Mouse (Mus musculus) hindbrain, embryonic 13.5 days (tissue): ENCODE measurements around the gene Socs7. TPM values are rescaled to one million over a fixed set of nuclear protein-coding genes. Genes with fewer than 3 reads are reported as not detected.

Experiments
- ATAC-seq: fragments of 200-750 bp; cut with Nextera tagmentation; 2 replicates; pipeline ENCODE4 v1.8.0; 2017; ENCODE audit warnings: moderate TSS enrichment; ENCODE audit not compliant: low FRiP score
- H3K27ac ChIP-seq: fragments of 300-500 bp; sonication (generic); 2 replicates; pipeline ENCODE4 v1.5.1; 2015; ENCODE audit warnings: inconsistent platforms, mild to moderate bottlenecking, moderate library complexity
- H3K27me3 ChIP-seq: fragments of 300-500 bp; sonication (generic); 2 replicates; pipeline ENCODE4 v1.6.1; 2015; ENCODE audit warnings: mild to moderate bottlenecking, inconsistent platforms
- H3K36me3 ChIP-seq: fragments of 300-500 bp; sonication (generic); 2 replicates; pipeline ENCODE4 v1.6.1; 2015; ENCODE audit warnings: mild to moderate bottlenecking, inconsistent platforms
- H3K4me1 ChIP-seq: fragments of 300-500 bp; sonication (generic); replicated peaks from 2 replicates; pipeline ENCODE4 v1.6.1; 2015; ENCODE audit warnings: inconsistent platforms
- H3K4me2 ChIP-seq: fragments of 300-500 bp; sonication (generic); 2 replicates; pipeline ENCODE4 v1.6.1; 2015; ENCODE audit warnings: inconsistent platforms, mild to moderate bottlenecking, moderate library complexity
- H3K4me3 ChIP-seq: fragments of 300-500 bp; sonication (generic); 2 replicates; pipeline ENCODE4 v1.5.1; 2015; ENCODE audit warnings: mild to moderate bottlenecking, inconsistent platforms
- H3K9ac ChIP-seq: fragments of 300-500 bp; sonication (generic); 2 replicates; pipeline ENCODE4 v1.6.1; 2015; ENCODE audit warnings: mild to moderate bottlenecking, inconsistent platforms
- H3K9me3 ChIP-seq: fragments of 300-500 bp; sonication (generic); 2 replicates; pipeline ENCODE4 v1.6.1; 2016; ENCODE audit warnings: inconsistent platforms
- WGBS: fragments of 180-500 bp; shearing (Covaris S2); methylation state at CpG from one replicate; pipeline ENCODE4 v1.1.7; 2015; 5-methylcytosine and 5-hydroxymethylcytosine counted together
- polyA plus RNA-seq: library from polyadenylated mRNA; unstranded; fragments of >200 nt; fragmentation: Nextera tagmentation; extraction: Ambion mirVana; gene quantifications from 2 replicates; pipeline ENCODE4 v1.2.1, GENCODE M21; 2015

Socs7 gene
- polyA plus RNA-seq, 1 experiment from 2014 or later: 9.2 TPM

- H3K4me1 ChIP-seq: peaks cover 28% of the 10 kb centered on the region
- no peaks in the 10 kb centered on the region for H3K9me3 ChIP-seq
- peaks cover 40% of the 10 kb centered on the region for H3K27me3 ChIP-seq
- no peaks in the 10 kb centered on the region for H3K36me3 ChIP-seq
- ATAC-seq: no peak
- 14% methylated on average over 3 of the region's 3 CpGs for WGBS
- no peak overlapping the region for H3K4me3 ChIP-seq
- H3K4me2 ChIP-seq: no peak overlapping the region
- no peak overlapping the region for H3K27ac ChIP-seq
- no peak overlapping the region for H3K9ac ChIP-seq
These were observed 49.8 kb downstream of the Socs7 start for GRCm38 (mm10) chr11:97412117-97412516.

- WGBS: 46% methylated on average over 10 of the region's 10 CpGs
- Histone ChIP-seq H3K4me2 (no peak overlapping the region), H3K9me3 (no peaks in the 10 kb centered on the region)
These were observed 50.5 kb downstream of the Socs7 start for GRCm38 (mm10) chr11:97412808-97413347.

GRCm38 (mm10) chr11:97415330-97415711 is 53.0 kb downstream of the Socs7 start, which contains the start of gene Arhgap23:
TSS of gene Arhgap23 (plus strand) at chr11:97415533.
- H3K4me1 ChIP-seq: peaks cover 33% of the 10 kb centered on the region
- H3K36me3 ChIP-seq: no peaks in the 10 kb centered on the region
- no peaks in the 10 kb centered on the region for H3K9me3 ChIP-seq
- peak within 1 kb of the TSS; percentile 67 for H3K9ac ChIP-seq
- no peak; the same call in 1 of the 2 replicates for ATAC-seq
- peak within 1 kb of the TSS; percentile 57 for H3K4me2 ChIP-seq
- H3K27me3 ChIP-seq: peaks cover 31% of the 10 kb centered on the region
- peak within 1 kb of the TSS; percentile 52; the same call in 1 of the 2 replicates for H3K27ac ChIP-seq
- under 1% methylated on average over 29 of the region's 29 CpGs for WGBS
- peak within 1 kb of the TSS; percentile 46 for H3K4me3 ChIP-seq

More at GRCm38 (mm10) chr11:97412808-97413347, 50.5 kb downstream of the Socs7 start:
- peaks cover 32% of the 10 kb centered on the region for H3K27me3 ChIP-seq
- no peaks in the 10 kb centered on the region for H3K36me3 ChIP-seq
- H3K27ac ChIP-seq: no peak overlapping the region
- ATAC-seq: no peak
- no peak overlapping the region for H3K9ac ChIP-seq
- H3K4me3 ChIP-seq: no peak overlapping the region
- H3K4me1 ChIP-seq: peaks cover 23% of the 10 kb centered on the region

- Histone ChIP-seq H3K9me3 (no peaks in the 10 kb centered on the region), H3K27ac (peak overlapping the region; percentile 52; the same call in 1 of the 2 replicates), H3K27me3 (peaks cover 31% of the 10 kb centered on the region), H3K4me1 (peaks cover 33% of the 10 kb centered on the region), H3K9ac (peak overlapping the region; percentile 67), H3K4me2 (peak overlapping the region; percentile 57), H3K36me3 (no peaks in the 10 kb centered on the region), H3K4me3 (peak overlapping the region; percentile 46)
- no peak; the same call in 1 of the 2 replicates for ATAC-seq
- 2% methylated on average over 46 of the region's 49 CpGs for WGBS
These were observed 53.6 kb downstream of the Socs7 start for GRCm38 (mm10) chr11:97415712-97416636.

GRCm38 (mm10) chr11:97416637-97417035 is 54.3 kb downstream of the Socs7 start:
- Histone ChIP-seq H3K27me3 (peaks cover 31% of the 10 kb centered on the region), H3K9ac (no peak overlapping the region), H3K36me3 (no peaks in the 10 kb centered on the region), H3K27ac (no peak overlapping the region), H3K9me3 (no peaks in the 10 kb centered on the region), H3K4me2 (peak overlapping the region; percentile 57), H3K4me3 (peak overlapping the region; percentile 46), H3K4me1 (peaks cover 33% of the 10 kb centered on the region)
- ATAC-seq: no peak
- 10% methylated on average over 5 of the region's 5 CpGs for WGBS

GRCm38 (mm10) chr11:97418834-97419539 is 56.6 kb downstream of the Socs7 start:
- H3K4me2 ChIP-seq: no peak overlapping the region
- H3K27me3 ChIP-seq: peaks cover 28% of the 10 kb centered on the region
- ATAC-seq: no peak
- H3K4me3 ChIP-seq: no peak overlapping the region
- 64% methylated on average over 14 of the region's 14 CpGs for WGBS
- H3K27ac ChIP-seq: no peak overlapping the region
- H3K9ac ChIP-seq: peak overlapping the region; percentile 13; the same call in 1 of the 2 replicates
- H3K9me3 ChIP-seq: no peaks in the 10 kb centered on the region
- H3K36me3 ChIP-seq: no peaks in the 10 kb centered on the region
- H3K4me1 ChIP-seq: peaks cover 34% of the 10 kb centered on the region

GRCm38 (mm10) chr11:97419540-97419900 is 57.2 kb downstream of the Socs7 start:
- ATAC-seq: no peak
- H3K27ac ChIP-seq: no peak overlapping the region
- no peak overlapping the region for H3K4me3 ChIP-seq
- peaks cover 23% of the 10 kb centered on the region for H3K27me3 ChIP-seq
- H3K4me1 ChIP-seq: peaks cover 34% of the 10 kb centered on the region
- H3K36me3 ChIP-seq: no peaks in the 10 kb centered on the region
- no peak overlapping the region; the same call in 1 of the 2 replicates for H3K9ac ChIP-seq
- H3K9me3 ChIP-seq: no peaks in the 10 kb centered on the region
- no peak overlapping the region for H3K4me2 ChIP-seq
- 71% methylated on average over 5 of the region's 5 CpGs for whole genome bisulfite sequencing

GRCm38 (mm10) chr11:97422507-97422906 is 60.2 kb downstream of the Socs7 start:
- Histone ChIP-seq H3K4me3 (no peak overlapping the region), H3K27me3 (no peaks in the 10 kb centered on the region), H3K9me3 (no peaks in the 10 kb centered on the region), H3K36me3 (no peaks in the 10 kb centered on the region), H3K4me1 (peaks cover 21% of the 10 kb centered on the region), H3K4me2 (no peak overlapping the region), H3K27ac (no peak overlapping the region), H3K9ac (peak overlapping the region; percentile 35; the same call in 1 of the 2 replicates)
- no peak for ATAC-seq
- 44% methylated on average over 4 of the region's 4 CpGs for WGBS

GRCm38 (mm10) chr11:97424092-97424692 is 61.8 kb downstream of the Socs7 start:
- no peak overlapping the region for H3K4me2 ChIP-seq
- 61% methylated on average over 5 of the region's 5 CpGs for WGBS

GRCm38 (mm10) chr11:97424802-97425201 is 62.5 kb downstream of the Socs7 start:
- no peak for ATAC-seq
- no peak overlapping the region for H3K9ac ChIP-seq
- H3K4me1 ChIP-seq: peaks cover 30% of the 10 kb centered on the region
- 74% methylated on average over 3 of the region's 3 CpGs for WGBS
- no peaks in the 10 kb centered on the region for H3K36me3 ChIP-seq
- H3K27ac ChIP-seq: no peak overlapping the region
- H3K4me3 ChIP-seq: no peak overlapping the region
- H3K27me3 ChIP-seq: no peaks in the 10 kb centered on the region
- no peak overlapping the region for H3K4me2 ChIP-seq
- H3K9me3 ChIP-seq: no peaks in the 10 kb centered on the region

More at GRCm38 (mm10) chr11:97424092-97424692, 61.8 kb downstream of the Socs7 start:
- Histone ChIP-seq H3K4me1 (peaks cover 29% of the 10 kb centered on the region), H3K9ac (no peak overlapping the region), H3K9me3 (no peaks in the 10 kb centered on the region), H3K27ac (no peak overlapping the region), H3K36me3 (no peaks in the 10 kb centered on the region), H3K27me3 (no peaks in the 10 kb centered on the region), H3K4me3 (no peak overlapping the region)
- no peak for ATAC-seq

- Histone ChIP-seq H3K9ac (peak overlapping the region; percentile 69), H3K4me3 (peak overlapping the region; percentile 37), H3K9me3 (no peaks in the 10 kb centered on the region), H3K36me3 (no peaks in the 10 kb centered on the region), H3K4me2 (peak overlapping the region; percentile 69), H3K27me3 (no peaks in the 10 kb centered on the region), H3K4me1 (peaks cover 24% of the 10 kb centered on the region), H3K27ac (peak overlapping the region; percentile 42)
- ATAC-seq: peak; percentile 76
- WGBS: 2% methylated on average over 32 of the region's 32 CpGs
These were observed 65.7 kb downstream of the Socs7 start for GRCm38 (mm10) chr11:97427794-97428725.
